Mouse (Mus musculus): Measurements from ENCODE around the gene Ubp1. TPM values are rescaled to one million over a fixed set of nuclear protein-coding genes. Genes with fewer than 3 reads are reported as not detected.

Ubp1 gene
- polyA plus RNA-seq, 2 experiments = 46.0 to 72.6 TPM

DNA sequence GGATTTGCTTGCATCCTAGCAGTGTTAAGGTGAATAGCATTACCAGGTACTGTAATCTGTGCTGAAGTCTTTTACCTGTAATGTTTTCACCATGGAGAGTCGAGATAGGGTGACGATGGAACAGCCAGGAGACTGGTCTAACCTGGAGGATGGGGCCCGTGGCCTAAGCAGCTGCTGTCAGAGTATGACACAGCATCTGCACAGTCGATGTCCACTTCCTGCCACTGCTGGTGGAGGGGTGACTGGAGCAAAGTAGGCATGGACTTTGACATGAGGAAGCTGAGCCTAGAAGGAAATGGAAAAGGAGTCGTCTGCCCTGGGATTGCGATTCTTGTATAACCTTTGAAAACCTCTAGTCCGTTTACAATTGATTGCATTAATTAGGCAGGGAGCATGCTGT is 47.9 kb downstream of the Ubp1 start:
- DNase-seq (ENCODE audit: low read depth in 3 of 3, low spot score in 3 of 3) (no peak), ATAC-seq (ENCODE audit: insufficient read depth) (0 out of 2 replicates have a peak, but pooled peaks have one; percentile 14)
- Histone ChIP-seq H3K27ac (no peak overlapping the region), H3K4me1 (replicated peaks; ENCODE audit: control insufficient read depth in 2 of 2, insufficient read depth in 2 of 2, low read length in 1 of 2) (no peaks in the 10 kb centered on the region), H3K4me2 (ENCODE audit: low read depth) (no peak overlapping the region), H3K9ac (replicated peaks) (no peak overlapping the region), H3K27me3 (ENCODE audit: control insufficient read depth, insufficient read depth, low read length) (no peaks in the 10 kb centered on the region), H3K36me3 (replicated peaks; ENCODE audit: control insufficient read depth, insufficient read depth, low read depth) (peaks cover 62% of the 10 kb centered on the region), H3K9me3 (ENCODE audit: control insufficient read depth, low read length) (no peaks in the 10 kb centered on the region), H3K4me3 (ENCODE audit: insufficient read depth in 1 of 2, low read depth in 2 of 2, low read length in 2 of 2) (no peak overlapping the region)
- TF ChIP-seq EP300 (IDR thresholded peaks at IDR 0.05; ENCODE audit: low read depth) = no peak
- TF ChIP-seq CTCF (IDR thresholded peaks at IDR 0.05; ENCODE audit: low read depth) = no peak
- WGBS (ENCODE audit: insufficient replicate concordance) = 52% methylated on average over 7 of the region's 7 CpGs

DNA sequence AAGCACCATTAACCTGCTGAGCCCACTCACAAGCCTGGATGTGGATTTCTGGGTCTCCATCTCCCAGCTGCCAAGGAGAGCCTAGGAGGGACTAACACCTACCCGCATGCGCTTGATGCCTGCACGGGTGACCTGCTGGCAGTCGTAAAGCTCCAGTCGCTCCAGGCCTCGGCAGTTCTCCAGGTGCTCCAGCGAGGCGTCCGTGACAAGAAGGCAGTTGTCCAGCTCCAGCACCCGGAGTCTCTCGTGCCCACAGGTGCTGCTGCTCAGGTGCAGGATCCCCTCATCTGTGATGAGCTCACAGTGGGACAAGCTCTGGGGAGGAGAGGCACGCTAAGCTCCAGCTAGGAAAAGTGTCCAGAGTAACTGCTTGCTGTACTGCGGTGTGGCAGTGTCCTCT is 48.6 kb downstream of the Ubp1 start:
- H3K36me3 ChIP-seq (replicated peaks; ENCODE audit: control insufficient read depth, insufficient read depth, low read depth) = peaks cover 55% of the 10 kb centered on the region
- ATAC-seq (ENCODE audit: insufficient read depth) = no peak
- WGBS (ENCODE audit: insufficient replicate concordance) = 95% methylated on average over 13 of the region's 13 CpGs
- TF ChIP-seq CTCF (IDR thresholded peaks at IDR 0.05; ENCODE audit: low read depth) (no peak), EP300 (IDR thresholded peaks at IDR 0.05; ENCODE audit: low read depth) (no peak)
- H3K9me3 ChIP-seq (ENCODE audit: control insufficient read depth, low read length) = no peaks in the 10 kb centered on the region
- no peak overlapping the region for H3K9ac ChIP-seq (replicated peaks)
- H3K27ac ChIP-seq = no peak overlapping the region
- no peak overlapping the region for H3K4me2 ChIP-seq (ENCODE audit: low read depth)
- no peak for DNase-seq (ENCODE audit: low read depth in 3 of 3, low spot score in 3 of 3)
- no peak overlapping the region for H3K4me3 ChIP-seq (ENCODE audit: insufficient read depth in 1 of 2, low read depth in 2 of 2, low read length in 2 of 2)
- no peaks in the 10 kb centered on the region for H3K4me1 ChIP-seq (replicated peaks; ENCODE audit: control insufficient read depth in 2 of 2, insufficient read depth in 2 of 2, low read length in 1 of 2)
- H3K27me3 ChIP-seq (ENCODE audit: control insufficient read depth, insufficient read depth, low read length) = no peaks in the 10 kb centered on the region

DNA sequence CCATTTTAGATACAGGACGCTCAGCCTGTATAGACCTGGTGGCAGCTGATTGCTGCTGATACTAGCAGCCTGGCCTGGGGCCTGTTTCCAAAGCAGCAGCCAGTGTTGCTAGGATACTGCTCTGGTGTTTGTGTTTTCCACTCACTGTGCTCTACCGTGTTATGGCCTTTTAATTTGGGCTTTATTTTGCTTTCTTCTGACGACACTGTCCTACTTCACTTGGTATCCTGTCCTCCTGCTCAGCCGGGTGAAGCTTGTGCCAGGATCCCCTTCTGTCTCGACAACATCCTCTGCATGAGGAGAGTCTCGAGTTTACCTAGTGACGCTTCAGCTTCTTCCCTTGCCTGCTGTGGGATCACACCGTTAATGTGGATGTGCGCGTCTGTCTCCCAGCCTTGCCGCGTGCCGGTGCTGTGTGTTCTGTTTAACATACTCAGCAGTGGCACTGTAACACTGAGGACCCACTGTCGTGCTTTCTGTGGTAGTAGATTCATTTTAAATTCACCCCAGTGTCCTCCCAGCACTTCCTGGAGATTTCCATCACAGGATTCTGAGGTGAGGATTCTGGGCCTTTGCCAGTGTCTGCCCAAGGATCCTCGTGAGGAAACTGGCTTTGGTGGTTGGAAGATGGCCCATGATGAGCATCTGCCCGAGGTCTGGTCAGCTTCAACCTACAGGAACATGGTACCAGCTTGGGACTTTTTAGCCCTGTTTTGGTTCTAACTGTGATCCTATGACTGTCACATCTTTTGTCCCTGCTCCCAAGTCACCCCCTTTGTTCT is 50.6 kb downstream of the Ubp1 start:
- Histone ChIP-seq H3K4me3 (ENCODE audit: insufficient read depth in 1 of 2, low read depth in 2 of 2, low read length in 2 of 2) (no peak overlapping the region), H3K27ac (no peak overlapping the region), H3K27me3 (ENCODE audit: control insufficient read depth, insufficient read depth, low read length) (no peaks in the 10 kb centered on the region), H3K4me2 (ENCODE audit: low read depth) (no peak overlapping the region), H3K9ac (replicated peaks) (no peak overlapping the region), H3K36me3 (replicated peaks; ENCODE audit: control insufficient read depth, insufficient read depth, low read depth) (peaks cover 36% of the 10 kb centered on the region), H3K4me1 (replicated peaks; ENCODE audit: control insufficient read depth in 2 of 2, insufficient read depth in 2 of 2, low read length in 1 of 2) (no peaks in the 10 kb centered on the region), H3K9me3 (ENCODE audit: control insufficient read depth, low read length) (no peaks in the 10 kb centered on the region)
- WGBS (ENCODE audit: insufficient replicate concordance) = 75% methylated on average over 16 of the region's 16 CpGs
- DNase-seq (ENCODE audit: low read depth in 3 of 3, low spot score in 3 of 3) = no peak
- ATAC-seq (ENCODE audit: insufficient read depth) = peak; percentile 46
- TF ChIP-seq CTCF (IDR thresholded peaks at IDR 0.05; ENCODE audit: low read depth) = no peak
- TF ChIP-seq EP300 (IDR thresholded peaks at IDR 0.05; ENCODE audit: low read depth) = no peak

DNA sequence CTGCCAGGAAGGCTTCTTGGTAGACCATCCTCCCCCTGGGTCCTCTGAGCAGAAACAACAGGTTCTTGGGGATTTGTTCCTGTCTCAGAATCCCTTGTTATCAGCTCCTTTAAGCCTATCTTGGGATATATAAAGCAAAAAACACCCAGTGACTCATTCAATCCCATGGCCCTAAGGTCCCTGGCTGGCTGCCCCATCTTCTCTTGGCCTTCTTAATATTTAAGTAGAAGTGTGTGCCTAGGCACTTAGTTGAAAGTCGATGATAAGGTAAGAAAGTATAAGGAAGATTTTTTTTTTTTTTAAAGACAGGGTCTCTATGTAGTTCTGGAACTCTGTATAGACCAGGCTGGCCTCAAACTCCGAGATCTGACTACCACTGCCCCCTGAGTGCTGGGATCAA is 51.7 kb downstream of the Ubp1 start:
- peaks cover 24% of the 10 kb centered on the region for H3K36me3 ChIP-seq (replicated peaks; ENCODE audit: control insufficient read depth, insufficient read depth, low read depth)
- H3K4me1 ChIP-seq (replicated peaks; ENCODE audit: control insufficient read depth in 2 of 2, insufficient read depth in 2 of 2, low read length in 1 of 2) = no peaks in the 10 kb centered on the region
- H3K27me3 ChIP-seq (ENCODE audit: control insufficient read depth, insufficient read depth, low read length) = no peaks in the 10 kb centered on the region
- H3K9ac ChIP-seq (replicated peaks) = no peak overlapping the region
- ATAC-seq (ENCODE audit: insufficient read depth) = no peak
- no peak overlapping the region for H3K4me3 ChIP-seq (ENCODE audit: insufficient read depth in 1 of 2, low read depth in 2 of 2, low read length in 2 of 2)
- TF ChIP-seq EP300 (IDR thresholded peaks at IDR 0.05; ENCODE audit: low read depth) (no peak), CTCF (IDR thresholded peaks at IDR 0.05; ENCODE audit: low read depth) (no peak)
- no peak overlapping the region for H3K27ac ChIP-seq
- WGBS (ENCODE audit: insufficient replicate concordance) = 82% methylated on average over 2 of the region's 2 CpGs
- no peak overlapping the region for H3K4me2 ChIP-seq (ENCODE audit: low read depth)
- H3K9me3 ChIP-seq (ENCODE audit: control insufficient read depth, low read length) = no peaks in the 10 kb centered on the region
- no peak for DNase-seq (ENCODE audit: low read depth in 3 of 3, low spot score in 3 of 3)

DNA sequence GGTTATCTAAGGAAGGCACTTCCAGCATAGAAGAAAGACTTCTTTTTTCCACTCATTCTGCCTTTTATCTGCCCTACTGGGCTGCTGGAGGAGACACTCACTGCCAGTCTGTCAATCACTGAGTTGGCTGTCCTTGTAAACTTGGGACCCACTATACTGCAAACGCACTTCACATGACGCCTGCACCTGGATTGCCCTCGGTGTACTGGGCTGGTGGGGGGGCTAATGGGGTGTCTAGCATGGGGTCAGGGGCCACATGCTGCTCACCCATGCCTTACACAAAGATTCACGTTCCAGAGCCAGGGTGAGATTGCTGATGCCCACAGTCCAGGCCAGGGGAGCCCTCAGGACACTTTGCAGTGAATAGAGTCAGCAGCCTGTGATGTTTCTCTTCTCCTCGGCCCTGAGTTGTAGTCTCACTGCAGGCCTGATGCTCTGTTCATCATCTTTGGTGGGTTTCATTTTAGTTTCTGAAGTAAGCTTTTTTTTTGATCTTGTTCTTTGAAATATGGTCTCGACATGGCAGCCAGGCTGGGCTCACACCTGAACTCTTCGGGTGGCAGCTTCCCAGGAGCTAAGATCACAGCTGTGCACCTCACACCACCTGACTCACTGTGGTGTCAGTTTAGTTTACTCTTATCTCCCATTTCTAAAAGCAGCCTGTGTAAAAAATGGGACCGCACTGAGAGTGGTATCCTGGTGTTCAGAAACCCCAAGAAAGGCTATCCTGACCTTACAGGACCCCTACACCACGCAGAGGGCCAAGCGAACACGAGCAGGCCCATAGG is 52.3 kb downstream of the Ubp1 start:
- Histone ChIP-seq H3K27me3 (ENCODE audit: control insufficient read depth, insufficient read depth, low read length) (no peaks in the 10 kb centered on the region), H3K36me3 (replicated peaks; ENCODE audit: control insufficient read depth, insufficient read depth, low read depth) (peaks cover 18% of the 10 kb centered on the region), H3K4me1 (replicated peaks; ENCODE audit: control insufficient read depth in 2 of 2, insufficient read depth in 2 of 2, low read length in 1 of 2) (no peaks in the 10 kb centered on the region), H3K4me2 (ENCODE audit: low read depth) (no peak overlapping the region), H3K9ac (replicated peaks) (no peak overlapping the region), H3K9me3 (ENCODE audit: control insufficient read depth, low read length) (no peaks in the 10 kb centered on the region), H3K4me3 (ENCODE audit: insufficient read depth in 1 of 2, low read depth in 2 of 2, low read length in 2 of 2) (no peak overlapping the region), H3K27ac (no peak overlapping the region)
- DNase-seq (ENCODE audit: low read depth in 3 of 3, low spot score in 3 of 3) (no peak), ATAC-seq (ENCODE audit: insufficient read depth) (no peak)
- WGBS (ENCODE audit: insufficient replicate concordance) = 77% methylated on average over 11 of the region's 11 CpGs
- TF ChIP-seq CTCF (IDR thresholded peaks at IDR 0.05; ENCODE audit: low read depth) (no peak), EP300 (IDR thresholded peaks at IDR 0.05; ENCODE audit: low read depth) (no peak)

Measured in liver, embryonic 14.5 days (tissue).